Mouse (Mus musculus): ENCODE measurements around the gene Tatdn3. TPM values are rescaled to one million over a fixed set of nuclear protein-coding genes. Genes with fewer than 3 reads are reported as not detected.
A peak's percentile ranks its signal among the peaks of the same experiment; 100 is the strongest.

The Tatdn3 gene
- polyA plus RNA-seq, 1 experiment = 5.2 TPM

DNA sequence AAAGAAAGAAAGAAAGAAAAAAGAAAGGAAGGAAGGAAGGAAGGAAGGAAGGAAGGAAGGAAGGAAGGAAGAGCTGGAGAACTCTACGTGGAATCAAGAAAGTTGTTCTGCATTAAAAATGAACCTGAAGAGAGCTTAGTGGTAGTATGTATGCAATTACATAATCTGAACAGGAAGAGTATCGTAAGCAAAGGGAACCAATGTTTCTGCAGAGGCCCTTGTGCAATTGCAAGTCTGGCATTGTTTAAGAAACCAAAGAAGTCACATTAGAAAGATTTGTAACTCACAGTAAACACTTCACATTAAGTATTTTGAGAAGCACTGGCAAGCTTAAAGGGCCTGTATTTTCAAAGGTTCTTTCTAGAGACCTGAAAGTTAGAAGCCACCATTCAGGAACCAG is 39.6 kb downstream of the Tatdn3 start:
- H3K4me1 ChIP-seq (replicated peaks; ENCODE audit: control insufficient read depth, insufficient read depth, low read length) = peaks cover 19% of the 10 kb centered on the region
- H3K36me3 ChIP-seq (ENCODE audit: control insufficient read depth, insufficient read depth, low read length) = no peaks in the 10 kb centered on the region
- H3K4me3 ChIP-seq (ENCODE audit: control insufficient read depth, insufficient read depth, low read length) = no peak overlapping the region
- no peaks in the 10 kb centered on the region for H3K27me3 ChIP-seq (ENCODE audit: control insufficient read depth, insufficient read depth, low read length)
- WGBS = 89% methylated on average over 2 of the region's 2 CpGs
- no peak overlapping the region for H3K27ac ChIP-seq (ENCODE audit: control insufficient read depth, insufficient read depth, low read length)
- no peak for TF ChIP-seq CTCF (IDR thresholded peaks at IDR 0.05; ENCODE audit: borderline replicate concordance, control insufficient read depth, extremely low read depth, insufficient read depth, low read length, poor library complexity)
- TF ChIP-seq POLR2A (IDR thresholded peaks at IDR 0.05; ENCODE audit: control insufficient read depth, extremely low read depth, insufficient read depth, low read length, poor library complexity) = no peak
- DNase-seq = no peak

DNA sequence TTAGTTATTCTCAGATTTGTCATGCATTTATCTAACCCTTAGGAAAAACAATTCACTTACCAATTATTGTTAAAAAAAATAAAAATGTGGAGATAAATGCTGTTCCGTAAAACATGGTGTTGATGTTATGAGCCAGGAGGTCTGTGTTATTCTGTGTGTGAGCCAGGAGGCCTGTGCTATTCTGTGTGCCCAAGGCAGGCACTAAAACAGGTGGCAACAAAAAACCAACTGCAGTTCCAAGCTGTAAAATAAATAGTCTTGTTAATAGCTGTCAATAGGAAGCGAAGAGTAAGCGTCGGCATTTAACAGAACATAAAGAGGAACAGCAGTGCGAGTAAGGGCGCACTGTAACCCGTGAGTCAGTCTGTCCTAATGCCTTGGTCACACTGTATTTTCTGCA is 41.7 kb downstream of the Tatdn3 start:
- 96% methylated on average over 7 of the region's 7 CpGs for WGBS

DNA sequence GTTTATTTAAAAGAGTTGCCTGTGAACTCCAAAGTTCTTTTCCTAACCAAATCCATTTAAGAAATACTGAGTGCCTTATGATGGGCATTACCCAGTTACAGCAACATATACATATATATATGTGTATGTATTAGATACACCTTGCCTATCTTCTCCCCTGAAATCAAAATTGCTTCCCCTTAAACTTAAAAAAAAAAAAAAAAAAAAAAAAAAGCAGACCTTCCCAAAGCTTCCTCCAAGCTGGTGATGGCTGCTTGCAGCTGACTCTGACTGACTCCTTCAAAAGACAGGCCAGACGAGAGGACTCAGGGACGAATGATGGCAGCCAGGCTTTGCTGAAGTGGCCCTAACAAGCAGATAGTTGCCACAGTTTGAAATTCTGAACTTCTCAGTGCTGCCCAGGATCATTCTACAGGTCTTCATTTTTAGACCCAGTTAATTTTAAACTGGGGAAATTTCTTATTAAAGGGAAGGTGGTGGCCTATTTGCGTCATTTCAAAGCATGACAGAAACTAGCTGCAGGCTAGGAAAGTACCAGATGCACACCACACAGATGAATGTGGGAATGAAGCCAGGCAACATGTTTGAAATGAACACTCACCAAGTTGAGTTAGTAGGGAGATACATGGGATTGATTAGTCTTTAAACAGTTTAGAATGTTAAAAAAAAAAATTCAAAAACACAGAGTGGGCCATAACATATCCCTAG is 42.4 kb downstream of the Tatdn3 start:
- TF ChIP-seq POLR2A (IDR thresholded peaks at IDR 0.05; ENCODE audit: control insufficient read depth, extremely low read depth, insufficient read depth, low read length, poor library complexity) (no peak), CTCF (IDR thresholded peaks at IDR 0.05; ENCODE audit: borderline replicate concordance, control insufficient read depth, extremely low read depth, insufficient read depth, low read length, poor library complexity) (no peak)
- no peak overlapping the region for H3K4me3 ChIP-seq (ENCODE audit: control insufficient read depth, insufficient read depth, low read length)
- peak overlapping the region; percentile 33; the same call in 1 of the 2 replicates for H3K27ac ChIP-seq (ENCODE audit: control insufficient read depth, insufficient read depth, low read length)
- peaks cover 12% of the 10 kb centered on the region for H3K4me1 ChIP-seq (replicated peaks; ENCODE audit: control insufficient read depth, insufficient read depth, low read length)
- H3K36me3 ChIP-seq (ENCODE audit: control insufficient read depth, insufficient read depth, low read length) = no peaks in the 10 kb centered on the region
- DNase-seq = no peak
- no peaks in the 10 kb centered on the region for H3K27me3 ChIP-seq (ENCODE audit: control insufficient read depth, insufficient read depth, low read length)
- WGBS = 77% methylated on average over 3 of the region's 3 CpGs

More for the DNA sequence above, 41.7 kb downstream of the Tatdn3 start:
- H3K27ac ChIP-seq (ENCODE audit: control insufficient read depth, insufficient read depth, low read length) = no peak overlapping the region
- no peaks in the 10 kb centered on the region for H3K36me3 ChIP-seq (ENCODE audit: control insufficient read depth, insufficient read depth, low read length)
- no peak for DNase-seq
- H3K4me1 ChIP-seq (replicated peaks; ENCODE audit: control insufficient read depth, insufficient read depth, low read length) = peaks cover 13% of the 10 kb centered on the region
- H3K27me3 ChIP-seq (ENCODE audit: control insufficient read depth, insufficient read depth, low read length) = no peaks in the 10 kb centered on the region
- TF ChIP-seq POLR2A (IDR thresholded peaks at IDR 0.05; ENCODE audit: control insufficient read depth, extremely low read depth, insufficient read depth, low read length, poor library complexity) = no peak
- no peak for TF ChIP-seq CTCF (IDR thresholded peaks at IDR 0.05; ENCODE audit: borderline replicate concordance, control insufficient read depth, extremely low read depth, insufficient read depth, low read length, poor library complexity)
- no peak overlapping the region for H3K4me3 ChIP-seq (ENCODE audit: control insufficient read depth, insufficient read depth, low read length)

DNA sequence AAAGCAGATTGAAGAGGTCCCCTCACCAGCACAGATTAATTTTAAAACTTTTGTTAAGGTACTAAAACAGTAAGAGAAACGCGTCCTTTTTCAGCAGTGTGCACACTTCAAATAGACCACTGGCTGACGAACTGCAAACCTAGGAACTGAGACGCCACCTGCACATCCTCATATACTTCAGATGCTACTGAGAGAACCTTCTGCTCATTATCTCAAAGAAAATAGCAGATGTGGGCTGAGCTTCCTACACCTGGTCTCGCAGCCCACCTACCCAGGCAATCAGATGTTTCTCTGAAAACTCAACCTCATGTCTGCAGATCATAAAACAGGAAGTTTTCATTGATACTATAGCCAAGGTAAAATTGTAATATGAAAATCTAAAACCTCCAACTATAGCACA is 42.9 kb downstream of the Tatdn3 start:
- 7% methylated on average over 5 of the region's 5 CpGs for WGBS
- TF ChIP-seq CTCF (IDR thresholded peaks at IDR 0.05; ENCODE audit: borderline replicate concordance, control insufficient read depth, extremely low read depth, insufficient read depth, low read length, poor library complexity) (no peak), POLR2A (IDR thresholded peaks at IDR 0.05; ENCODE audit: control insufficient read depth, extremely low read depth, insufficient read depth, low read length, poor library complexity) (no peak)
- peaks cover 6% of the 10 kb centered on the region for H3K4me1 ChIP-seq (replicated peaks; ENCODE audit: control insufficient read depth, insufficient read depth, low read length)
- H3K27ac ChIP-seq (ENCODE audit: control insufficient read depth, insufficient read depth, low read length) = no peak overlapping the region
- peak; percentile 23 for DNase-seq
- no peak overlapping the region for H3K4me3 ChIP-seq (ENCODE audit: control insufficient read depth, insufficient read depth, low read length)
- H3K27me3 ChIP-seq (ENCODE audit: control insufficient read depth, insufficient read depth, low read length) = no peaks in the 10 kb centered on the region
- no peaks in the 10 kb centered on the region for H3K36me3 ChIP-seq (ENCODE audit: control insufficient read depth, insufficient read depth, low read length)

DNA sequence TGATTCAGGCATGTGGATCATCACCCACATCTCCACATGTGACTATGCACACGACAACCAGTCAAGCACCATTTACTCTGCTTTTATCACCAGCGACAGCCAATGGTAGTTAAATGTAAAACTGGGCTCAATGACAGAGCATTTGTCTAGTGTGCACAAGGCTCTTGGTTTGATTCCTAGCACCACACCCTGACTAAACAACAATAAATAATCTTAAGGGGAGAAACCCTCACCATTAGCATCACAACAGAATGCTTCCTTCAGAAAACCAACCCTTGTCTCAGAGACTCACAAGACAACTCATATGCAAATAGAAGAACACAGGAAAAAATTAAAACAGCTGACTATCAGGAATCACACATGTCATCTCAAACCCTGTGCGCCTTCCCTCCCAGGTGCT is 48.5 kb downstream of the Tatdn3 start:
- 95% methylated on average over 3 of the region's 3 CpGs for WGBS
- Histone ChIP-seq H3K4me1 (replicated peaks; ENCODE audit: control insufficient read depth, insufficient read depth, low read length) (peaks cover 2% of the 10 kb centered on the region), H3K27ac (ENCODE audit: control insufficient read depth, insufficient read depth, low read length) (no peak overlapping the region), H3K27me3 (ENCODE audit: control insufficient read depth, insufficient read depth, low read length) (no peaks in the 10 kb centered on the region), H3K4me3 (ENCODE audit: control insufficient read depth, insufficient read depth, low read length) (no peak overlapping the region), H3K36me3 (ENCODE audit: control insufficient read depth, insufficient read depth, low read length) (peaks cover 15% of the 10 kb centered on the region)
- DNase-seq = no peak
- TF ChIP-seq POLR2A (IDR thresholded peaks at IDR 0.05; ENCODE audit: control insufficient read depth, extremely low read depth, insufficient read depth, low read length, poor library complexity) = no peak
- TF ChIP-seq CTCF (IDR thresholded peaks at IDR 0.05; ENCODE audit: borderline replicate concordance, control insufficient read depth, extremely low read depth, insufficient read depth, low read length, poor library complexity) = no peak

DNA sequence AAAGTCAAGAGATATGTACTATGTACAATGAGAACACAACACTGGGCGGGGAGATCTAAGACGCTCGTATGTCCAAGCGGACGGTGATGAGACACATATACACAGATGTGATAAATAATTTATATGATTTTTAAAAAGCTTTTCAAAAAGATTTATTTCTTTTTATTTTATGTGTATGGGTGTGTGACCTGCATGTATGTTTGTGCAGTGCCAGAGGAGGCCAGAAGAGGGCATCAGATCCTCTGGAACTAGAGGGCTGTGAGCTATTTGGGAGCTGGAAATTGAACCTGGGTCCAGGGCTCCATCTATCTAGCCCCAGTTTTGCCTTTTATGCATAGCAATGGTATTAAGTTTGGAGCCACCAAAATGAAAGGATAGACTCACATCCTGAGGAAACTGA is 54.0 kb downstream of the Tatdn3 start:
- 100% methylated on average over 5 of the region's 5 CpGs for WGBS
- peaks cover 39% of the 10 kb centered on the region for H3K36me3 ChIP-seq (ENCODE audit: control insufficient read depth, insufficient read depth, low read length)

More for the DNA sequence above, 54.0 kb downstream of the Tatdn3 start:
- Histone ChIP-seq H3K27me3 (ENCODE audit: control insufficient read depth, insufficient read depth, low read length) (no peaks in the 10 kb centered on the region), H3K4me1 (replicated peaks; ENCODE audit: control insufficient read depth, insufficient read depth, low read length) (no peaks in the 10 kb centered on the region), H3K27ac (ENCODE audit: control insufficient read depth, insufficient read depth, low read length) (no peak overlapping the region), H3K4me3 (ENCODE audit: control insufficient read depth, insufficient read depth, low read length) (no peak overlapping the region)
- DNase-seq = peak; percentile 16
- TF ChIP-seq POLR2A (IDR thresholded peaks at IDR 0.05; ENCODE audit: control insufficient read depth, extremely low read depth, insufficient read depth, low read length, poor library complexity) (no peak), CTCF (IDR thresholded peaks at IDR 0.05; ENCODE audit: borderline replicate concordance, control insufficient read depth, extremely low read depth, insufficient read depth, low read length, poor library complexity) (no peak)

All from thymus, adult 2 months (tissue).